Mouse (Mus musculus): ENCODE measurements around the gene Hnrnpf. TPM values are rescaled to one million over a fixed set of nuclear protein-coding genes. Genes with fewer than 3 reads are reported as not detected.
A peak's percentile ranks its signal among the peaks of the same experiment; 100 is the strongest.

Gene Hnrnpf
- total and polyA plus RNA-seq, 2 experiments from 2014 or later, result 225 to 236 TPM

GRCm38 (mm10) chr6:117943899-117944298, 43.8 kb downstream of the Hnrnpf start:
- Histone ChIP-seq H3K27ac (ENCODE audit: low read depth, low read length) (no peak overlapping the region), H3K27me3 (ENCODE audit: insufficient read depth, low read length) (no peaks in the 10 kb centered on the region), H3K4me2 (ENCODE audit: low read depth) (no peak overlapping the region), H3K9ac (no peak overlapping the region), H3K4me1 (ENCODE audit: insufficient read depth) (no peaks in the 10 kb centered on the region), H3K4me3 (ENCODE audit: low read depth, low read length) (no peak overlapping the region), H3K36me3 (ENCODE audit: insufficient read depth) (no peaks in the 10 kb centered on the region), H3K9me3 (ENCODE audit: low read length) (no peaks in the 10 kb centered on the region)
- DNase-seq, result no peak
- no peak for ATAC-seq
- 83% methylated on average over 2 of the region's 2 CpGs for WGBS
- TF ChIP-seq CTCF (IDR thresholded peaks at IDR 0.05; ENCODE audit: low read depth), result no peak

GRCm38 (mm10) chr6:117952330-117952729, 52.2 kb downstream of the Hnrnpf start:
- no peak for ATAC-seq
- no peaks in the 10 kb centered on the region for H3K36me3 ChIP-seq (ENCODE audit: insufficient read depth)
- TF ChIP-seq CTCF (IDR thresholded peaks at IDR 0.05; ENCODE audit: low read depth), result peak; percentile 30
- no peak overlapping the region for H3K9ac ChIP-seq
- no peaks in the 10 kb centered on the region for H3K27me3 ChIP-seq (ENCODE audit: insufficient read depth, low read length)
- H3K4me2 ChIP-seq (ENCODE audit: low read depth), result no peak overlapping the region
- 92% methylated on average over 4 of the region's 4 CpGs for WGBS
- no peak overlapping the region for H3K4me3 ChIP-seq (ENCODE audit: low read depth, low read length)
- H3K9me3 ChIP-seq (ENCODE audit: low read length), result no peaks in the 10 kb centered on the region
- no peak overlapping the region for H3K27ac ChIP-seq (ENCODE audit: low read depth, low read length)
- DNase-seq, result no peak
- no peaks in the 10 kb centered on the region for H3K4me1 ChIP-seq (ENCODE audit: insufficient read depth)

- no peak overlapping the region for H3K4me3 ChIP-seq (ENCODE audit: low read depth, low read length)
- H3K9ac ChIP-seq, result no peak overlapping the region
- no peak for DNase-seq
- H3K4me2 ChIP-seq (ENCODE audit: low read depth), result no peak overlapping the region
- no peaks in the 10 kb centered on the region for H3K9me3 ChIP-seq (ENCODE audit: low read length)
- no peaks in the 10 kb centered on the region for H3K27me3 ChIP-seq (ENCODE audit: insufficient read depth, low read length)
- H3K4me1 ChIP-seq (ENCODE audit: insufficient read depth), result no peaks in the 10 kb centered on the region
- ATAC-seq, result no peak
- TF ChIP-seq CTCF (IDR thresholded peaks at IDR 0.05; ENCODE audit: low read depth), result no peak
- no peaks in the 10 kb centered on the region for H3K36me3 ChIP-seq (ENCODE audit: insufficient read depth)
- 75% methylated on average over 6 of the region's 6 CpGs for WGBS
- H3K27ac ChIP-seq (ENCODE audit: low read depth, low read length), result no peak overlapping the region
Measured at GRCm38 (mm10) chr6:117956161-117956560, 56.0 kb downstream of the Hnrnpf start.

- no peak for TF ChIP-seq CTCF (IDR thresholded peaks at IDR 0.05; ENCODE audit: low read depth)
- Histone ChIP-seq H3K36me3 (ENCODE audit: insufficient read depth) (no peaks in the 10 kb centered on the region), H3K27me3 (ENCODE audit: insufficient read depth, low read length) (no peaks in the 10 kb centered on the region), H3K9me3 (ENCODE audit: low read length) (no peaks in the 10 kb centered on the region), H3K4me2 (ENCODE audit: low read depth) (no peak overlapping the region), H3K4me1 (ENCODE audit: insufficient read depth) (no peaks in the 10 kb centered on the region), H3K27ac (ENCODE audit: low read depth, low read length) (no peak overlapping the region), H3K9ac (no peak overlapping the region), H3K4me3 (ENCODE audit: low read depth, low read length) (no peak overlapping the region)
- 21% methylated on average over 14 of the region's 14 CpGs for WGBS
- ATAC-seq (no peak), DNase-seq (no peak)
Measured at GRCm38 (mm10) chr6:117956851-117957501, 56.9 kb downstream of the Hnrnpf start.

GRCm38 (mm10) chr6:117963201-117963600, 63.1 kb downstream of the Hnrnpf start:
- Histone ChIP-seq H3K27ac (ENCODE audit: low read depth, low read length) (no peak overlapping the region), H3K36me3 (ENCODE audit: insufficient read depth) (no peaks in the 10 kb centered on the region), H3K4me3 (ENCODE audit: low read depth, low read length) (no peak overlapping the region), H3K27me3 (ENCODE audit: insufficient read depth, low read length) (no peaks in the 10 kb centered on the region), H3K9ac (no peak overlapping the region), H3K4me1 (ENCODE audit: insufficient read depth) (no peaks in the 10 kb centered on the region), H3K9me3 (ENCODE audit: low read length) (no peaks in the 10 kb centered on the region), H3K4me2 (ENCODE audit: low read depth) (no peak overlapping the region)
- 80% methylated on average over 3 of the region's 3 CpGs for WGBS
- TF ChIP-seq CTCF (IDR thresholded peaks at IDR 0.05; ENCODE audit: low read depth), result no peak
- ATAC-seq (no peak), DNase-seq (no peak)

- no peak overlapping the region for H3K9ac ChIP-seq
- no peaks in the 10 kb centered on the region for H3K27me3 ChIP-seq (ENCODE audit: insufficient read depth, low read length)
- no peaks in the 10 kb centered on the region for H3K4me1 ChIP-seq (ENCODE audit: insufficient read depth)
- H3K27ac ChIP-seq (ENCODE audit: low read depth, low read length), result no peak overlapping the region
- H3K4me2 ChIP-seq (ENCODE audit: low read depth), result no peak overlapping the region
- 58% methylated on average over 9 of the region's 9 CpGs for WGBS
- ATAC-seq (no peak), DNase-seq (no peak)
- H3K36me3 ChIP-seq (ENCODE audit: insufficient read depth), result no peaks in the 10 kb centered on the region
- TF ChIP-seq CTCF (IDR thresholded peaks at IDR 0.05; ENCODE audit: low read depth), result no peak
- no peak overlapping the region for H3K4me3 ChIP-seq (ENCODE audit: low read depth, low read length)
- H3K9me3 ChIP-seq (ENCODE audit: low read length), result no peaks in the 10 kb centered on the region
Measured at GRCm38 (mm10) chr6:117966729-117967128, 66.6 kb downstream of the Hnrnpf start.

Small RNAs within 50 kb of the gene (microRNA-seq; reads per million reads assigned to microRNA genes)
- 0 reads per million in 2 experiments for gene Gm25535

Other genes starting within 250 kb of the Hnrnpf start
- gene Zfp637, start 59.1 kb upstream of the Hnrnpf start, total RNA-seq (2014; rRNA removed), result 120 and 129 TPM in 2 replicates
- 145 and 152 TPM in 2 replicates for gene Zfp637, start 59.1 kb upstream of the Hnrnpf start, polyA plus RNA-seq (2015; fragmentation: Nextera tagmentation; extraction: Ambion mirVana)
- 24.2 and 24.8 TPM in 2 replicates for gene Zfp239, start 38.2 kb upstream of the Hnrnpf start, total RNA-seq (2014; rRNA removed)
- gene Zfp239, start 38.2 kb upstream of the Hnrnpf start, polyA plus RNA-seq (2015; fragmentation: Nextera tagmentation; extraction: Ambion mirVana), result 16.2 and 16.5 TPM in 2 replicates
- gene Fxyd4, start 37.4 kb downstream of the Hnrnpf start, total RNA-seq (2014; rRNA removed), result not detected in 2 replicates
- gene Fxyd4, start 37.4 kb downstream of the Hnrnpf start, polyA plus RNA-seq (2015; fragmentation: Nextera tagmentation; extraction: Ambion mirVana), result 0.33 and 0.47 TPM in 2 replicates
- gene Rasgef1a, start 111.1 kb downstream of the Hnrnpf start, total RNA-seq (2014; rRNA removed), result 25.2 and 25.4 TPM in 2 replicates
- 9.1 and 13.1 TPM in 2 replicates for gene Rasgef1a, start 111.1 kb downstream of the Hnrnpf start, polyA plus RNA-seq (2015; fragmentation: Nextera tagmentation; extraction: Ambion mirVana)
- gene Csgalnact2, start 238.8 kb downstream of the Hnrnpf start, total RNA-seq (2014; rRNA removed), result 18.1 and 20.4 TPM in 2 replicates
- gene Csgalnact2, start 238.8 kb downstream of the Hnrnpf start, polyA plus RNA-seq (2015; fragmentation: Nextera tagmentation; extraction: Ambion mirVana), result 8.6 and 11.1 TPM in 2 replicates